Mouse (Mus musculus): Measurements from ENCODE around the gene Ppie. TPM values are rescaled to one million over a fixed set of nuclear protein-coding genes. Genes with fewer than 3 reads are reported as not detected.

Gene Ppie
- total and polyA plus RNA-seq, 3 experiments: 97.9 to 100 TPM; not detected in 1

DNA sequence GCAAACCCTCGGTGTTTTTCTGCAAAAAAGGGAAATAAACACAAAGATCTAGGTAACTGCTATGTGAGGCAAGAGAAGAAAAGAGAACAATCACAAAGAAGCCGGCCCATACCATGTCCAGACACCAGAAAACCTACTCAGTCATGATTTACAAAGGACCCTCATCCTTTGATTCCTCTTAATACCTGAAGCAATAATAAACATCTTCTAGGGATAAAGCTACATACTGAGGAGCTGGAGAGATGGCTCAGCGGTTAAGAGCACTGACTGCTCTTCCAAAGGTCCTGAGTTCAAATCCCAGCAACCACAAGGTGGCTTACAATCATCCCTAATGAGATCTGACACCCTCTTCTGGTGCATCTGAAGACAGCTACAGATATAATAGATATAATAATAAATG lies 2.2 kb downstream of the Ppie start:
- Histone ChIP-seq H3K4me1 (ENCODE audit: control insufficient read depth in 1 of 2, insufficient read depth in 2 of 2, low read length in 2 of 2) (peaks cover 3 to 12% of the 10 kb centered on the region in 2 experiments; a peak in 3 of 4 replicates), H3K27me3 (ENCODE audit: control insufficient read depth in 1 of 2, insufficient read depth in 2 of 2, low read length in 2 of 2) (no peaks in the 10 kb centered on the region), H3K4me3 (ENCODE audit: control insufficient read depth in 1 of 2, insufficient read depth in 1 of 2, low read depth in 2 of 2, low read length in 2 of 2) (no peak overlapping the region; a peak in 1 of 4 replicates), H3K9ac (ENCODE audit: control insufficient read depth, low read depth, low read length, poor library complexity, severe bottlenecking) (no peak overlapping the region), H3K36me3 (ENCODE audit: control insufficient read depth in 1 of 2, insufficient read depth in 2 of 2, low read length in 2 of 2) (peaks cover 14 to 20% of the 10 kb centered on the region in 2 experiments), H3K79me2 (ENCODE audit: control insufficient read depth, insufficient read depth, low read length, poor library complexity) (peaks cover 22% of the 10 kb centered on the region), H3K27ac (ENCODE audit: control insufficient read depth, low read depth, low read length) (no peak overlapping the region), H3K9me3 (replicated peaks; ENCODE audit: insufficient read depth, low read length) (no peaks in the 10 kb centered on the region)
- no peak for DNase-seq (ENCODE audit: low read depth, low spot score)
- TF ChIP-seq MYC (IDR thresholded peaks at IDR 0.05; ENCODE audit: low read depth, low read length): no peak
- TF ChIP-seq TBP (IDR thresholded peaks at IDR 0.05; ENCODE audit: low read depth, low read length): peak; percentile 64
- TF ChIP-seq CTCF (IDR thresholded peaks at IDR 0.05 in 2 of 3, conservative IDR thresholded peaks at IDR 0.05 in 1 of 3; ENCODE audit: control insufficient read depth in 1 of 3, insufficient read depth in 1 of 3, low read depth in 2 of 3, low read length in 3 of 3, poor library complexity in 1 of 3, severe bottlenecking in 1 of 3): peak in 1 of 3 experiments; percentile 1; a peak in 1 of 6 replicates

DNA sequence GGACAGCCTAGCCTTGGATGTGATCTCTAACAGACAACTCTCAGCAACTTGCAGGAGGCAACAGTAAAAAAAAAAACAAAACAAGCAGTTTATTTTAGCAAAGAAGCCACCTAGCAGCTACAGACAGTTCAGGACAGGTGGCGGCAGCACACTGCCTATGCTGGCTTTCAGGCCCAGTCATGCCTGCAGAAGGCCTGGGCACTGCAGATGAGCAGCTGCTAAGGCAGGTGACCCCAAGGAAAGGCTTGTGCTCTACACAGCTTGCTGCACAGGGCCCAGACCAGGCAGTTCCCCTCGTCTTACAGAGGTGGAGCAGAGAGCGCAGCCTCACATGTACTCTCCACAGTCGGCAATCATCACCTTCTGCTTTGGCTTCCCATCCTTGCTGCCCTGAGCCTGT lies 12.7 kb downstream of the Ppie start:
- Histone ChIP-seq H3K9me3 (replicated peaks; ENCODE audit: insufficient read depth, low read length) (no peaks in the 10 kb centered on the region), H3K9ac (ENCODE audit: control insufficient read depth, low read depth, low read length, poor library complexity, severe bottlenecking) (no peak overlapping the region), H3K36me3 (ENCODE audit: control insufficient read depth in 1 of 2, insufficient read depth in 2 of 2, low read length in 2 of 2) (peaks cover 0 to 22% of the 10 kb centered on the region in 2 experiments; a peak in 2 of 4 replicates), H3K4me3 (ENCODE audit: control insufficient read depth in 1 of 2, insufficient read depth in 1 of 2, low read depth in 2 of 2, low read length in 2 of 2) (no peak overlapping the region), H3K27me3 (ENCODE audit: control insufficient read depth in 1 of 2, insufficient read depth in 2 of 2, low read length in 2 of 2) (no peaks in the 10 kb centered on the region), H3K4me1 (ENCODE audit: control insufficient read depth in 1 of 2, insufficient read depth in 2 of 2, low read length in 2 of 2) (no peaks in the 10 kb centered on the region), H3K79me2 (ENCODE audit: control insufficient read depth, insufficient read depth, low read length, poor library complexity) (no peaks in the 10 kb centered on the region), H3K27ac (ENCODE audit: control insufficient read depth, low read depth, low read length) (no peak overlapping the region)
- TF ChIP-seq ZMIZ1 (IDR thresholded peaks at IDR 0.05; ENCODE audit: low read depth, low read length) (no peak), KAT2A (conservative IDR thresholded peaks at IDR 0.05; ENCODE audit: low read depth, low read length) (no peak), TBP (IDR thresholded peaks at IDR 0.05; ENCODE audit: low read depth, low read length) (no peak), JUND (IDR thresholded peaks at IDR 0.05; ENCODE audit: low read depth, low read length) (no peak), SMC3 (IDR thresholded peaks at IDR 0.05; ENCODE audit: low read depth, low read length) (no peak), CHD1 (IDR thresholded peaks at IDR 0.05; ENCODE audit: low read depth, low read length) (no peak), RCOR1 (IDR thresholded peaks at IDR 0.05; ENCODE audit: low read depth, low read length) (no peak)
- no peak for DNase-seq (ENCODE audit: low read depth, low spot score)

DNA sequence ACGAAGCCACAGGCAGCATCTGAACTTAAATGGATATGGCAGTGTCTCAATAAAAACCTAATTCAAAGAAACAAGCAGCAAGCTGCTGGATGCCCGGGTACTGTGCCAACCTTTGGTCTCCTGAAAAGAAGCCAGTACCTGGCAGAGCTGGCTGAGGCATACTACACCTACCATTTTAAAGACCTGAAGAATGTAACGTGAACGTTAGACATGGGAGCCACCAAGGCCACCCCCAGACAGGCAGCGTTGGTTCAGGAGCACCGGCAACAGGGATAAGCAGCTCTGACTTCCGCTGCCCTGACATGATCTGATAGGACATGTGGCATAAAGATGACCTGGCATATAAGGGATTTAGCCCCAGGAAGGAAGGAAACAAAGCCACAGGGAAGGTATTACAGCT lies 13.1 kb downstream of the Ppie start:
- no peak overlapping the region for H3K4me3 ChIP-seq (ENCODE audit: control insufficient read depth in 1 of 2, insufficient read depth in 1 of 2, low read depth in 2 of 2, low read length in 2 of 2)
- no peaks in the 10 kb centered on the region for H3K4me1 ChIP-seq (ENCODE audit: control insufficient read depth in 1 of 2, insufficient read depth in 2 of 2, low read length in 2 of 2)
- no peak for DNase-seq (ENCODE audit: low read depth, low spot score)
- H3K9ac ChIP-seq (ENCODE audit: control insufficient read depth, low read depth, low read length, poor library complexity, severe bottlenecking): no peak overlapping the region
- no peaks in the 10 kb centered on the region for H3K27me3 ChIP-seq (ENCODE audit: control insufficient read depth in 1 of 2, insufficient read depth in 2 of 2, low read length in 2 of 2)
- TF ChIP-seq POLR2AphosphoS5 (IDR thresholded peaks at IDR 0.05; ENCODE audit: borderline replicate concordance, low read depth, low read length) (no peak), EP300 (IDR thresholded peaks at IDR 0.05; ENCODE audit: low read depth in 1 of 2, low read length in 2 of 2) (no peak), GABPA (IDR thresholded peaks at IDR 0.05; ENCODE audit: low read depth, low read length) (no peak), MYC (IDR thresholded peaks at IDR 0.05; ENCODE audit: low read depth, low read length) (no peak), POLR2A (IDR thresholded peaks at IDR 0.05; ENCODE audit: control insufficient read depth in 1 of 2, insufficient read depth in 1 of 2, low read depth in 1 of 2, low read length in 2 of 2, poor library complexity in 1 of 2) (no peak), SMC3 (IDR thresholded peaks at IDR 0.05; ENCODE audit: low read depth, low read length) (no peak), MAX (IDR thresholded peaks at IDR 0.05; ENCODE audit: low read length) (no peak)
- no peak overlapping the region for H3K27ac ChIP-seq (ENCODE audit: control insufficient read depth, low read depth, low read length)
- H3K79me2 ChIP-seq (ENCODE audit: control insufficient read depth, insufficient read depth, low read length, poor library complexity): no peaks in the 10 kb centered on the region
- peaks cover 0 to 21% of the 10 kb centered on the region in 2 experiments; a peak in 2 of 4 replicates for H3K36me3 ChIP-seq (ENCODE audit: control insufficient read depth in 1 of 2, insufficient read depth in 2 of 2, low read length in 2 of 2)
- H3K9me3 ChIP-seq (replicated peaks; ENCODE audit: insufficient read depth, low read length): no peaks in the 10 kb centered on the region
